In the genomic region with DNA sequence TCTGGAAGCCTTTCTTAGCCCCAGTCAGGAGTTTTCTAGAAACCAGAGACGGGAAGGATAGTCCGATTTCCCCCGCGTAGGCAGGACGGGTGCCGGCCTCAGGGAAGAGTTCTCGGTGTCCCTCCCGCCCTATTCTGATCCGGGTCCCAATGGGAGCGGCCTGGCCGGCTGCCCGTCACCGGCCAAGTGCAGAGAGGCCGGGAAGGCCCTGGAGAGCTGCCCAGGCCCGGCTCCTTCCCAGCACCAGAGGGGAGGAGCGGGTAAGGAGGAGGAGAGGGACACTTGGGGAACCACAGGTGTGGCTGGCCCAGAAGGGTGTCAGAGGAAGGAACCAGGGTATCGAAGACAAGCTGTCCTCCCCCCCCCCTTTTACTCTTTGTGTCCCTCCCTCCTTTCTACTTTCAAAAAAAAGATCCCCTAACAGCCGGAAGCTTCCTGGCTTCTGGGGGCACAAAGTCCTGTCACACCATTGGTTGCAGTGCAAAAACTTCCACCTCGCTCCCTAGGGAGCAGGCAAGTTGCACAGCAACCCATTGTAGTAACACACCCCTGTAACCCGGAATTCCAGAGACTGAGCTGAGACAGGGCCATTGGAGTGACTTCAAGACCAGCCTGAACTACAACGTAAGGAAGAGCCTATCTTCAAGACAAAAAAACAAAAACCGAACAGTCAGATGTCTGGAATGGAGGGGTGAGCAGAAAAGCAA, we compare ENCODE assay signal across 7 mouse cellular contexts. TPM values are rescaled to one million over a fixed set of nuclear protein-coding genes. Genes with fewer than 3 reads are reported as not detected.
DNase-seq lines count a peak whose midpoint lies in the region; ATAC-seq and TF ChIP-seq lines count a peak whose summit lies in the region.

No protein-coding gene starts in this region.

- H3K36me3 ChIP-seq in embryonic facial prominence, embryonic 12.5 days, result no peaks in the 10 kb centered on the region
- H3K36me3 ChIP-seq in heart, embryonic 15.5 days, result no peaks in the 10 kb centered on the region
- H3K36me3 ChIP-seq in kidney, postnatal 0 days (ENCODE audit: insufficient read depth, low read length), result no peaks in the 10 kb centered on the region

- TF ChIP-seq CTCF in kidney, postnatal 0 days (IDR thresholded peaks at IDR 0.05; ENCODE audit: low read depth), result no peak

- peak overlapping the region; percentile 21; the same call in 1 of the 2 replicates for H3K4me2 ChIP-seq in embryonic facial prominence, embryonic 12.5 days (replicated peaks)
- H3K4me2 ChIP-seq in heart, embryonic 15.5 days, result peak overlapping the region; percentile 64
- H3K4me2 ChIP-seq in kidney, postnatal 0 days (ENCODE audit: low read length), result peak overlapping the region; percentile 48

- ATAC-seq in embryonic facial prominence, embryonic 12.5 days (ENCODE audit: insufficient number of reproducible peaks, insufficient read depth, low FRiP score, low TSS enrichment), result no peak
- peak; percentile 80 for ATAC-seq in heart, embryonic 15.5 days (replicated peaks; ENCODE audit: insufficient number of reproducible peaks, insufficient read depth, low FRiP score, low read depth)
- 0 out of 2 replicates have a peak, but pooled peaks have one; percentile 30 for ATAC-seq in kidney, postnatal 0 days (replicated peaks; ENCODE audit: low FRiP score, low read depth)

- H3K9ac ChIP-seq in embryonic facial prominence, embryonic 12.5 days, result peak overlapping the region; percentile 40
- peak overlapping the region; percentile 43 for H3K9ac ChIP-seq in heart, embryonic 15.5 days
- H3K9ac ChIP-seq in kidney, postnatal 0 days (ENCODE audit: low read depth, low read length), result peak overlapping the region; percentile 43; the same call in 1 of the 2 replicates

- peaks cover 87% of the 10 kb centered on the region for H3K27me3 ChIP-seq in embryonic facial prominence, embryonic 12.5 days
- H3K27me3 ChIP-seq in heart, embryonic 15.5 days, result peaks cover 54% of the 10 kb centered on the region
- H3K27me3 ChIP-seq in kidney, postnatal 0 days (ENCODE audit: insufficient read depth, low read length), result 0 out of 2 replicates have a peak, but pooled peaks cover 7% of the 10 kb centered on the region

- peaks cover 8% of the 10 kb centered on the region; the same call in 1 of the 2 replicates for H3K4me1 ChIP-seq in embryonic facial prominence, embryonic 12.5 days
- peaks cover 31% of the 10 kb centered on the region for H3K4me1 ChIP-seq in heart, embryonic 15.5 days (replicated peaks)
- H3K4me1 ChIP-seq in kidney, postnatal 0 days (replicated peaks; ENCODE audit: insufficient read depth, low read length), result no peaks in the 10 kb centered on the region

- no peak overlapping the region for H3K4me3 ChIP-seq in embryonic facial prominence, embryonic 12.5 days
- peak overlapping the region; percentile 30 for H3K4me3 ChIP-seq in heart, embryonic 15.5 days
- H3K4me3 ChIP-seq in kidney, postnatal 0 days (replicated peaks; ENCODE audit: low read depth, low read length), result no peak overlapping the region

- H3K27ac ChIP-seq in embryonic facial prominence, embryonic 12.5 days, result no peak overlapping the region
- peak overlapping the region; percentile 61 for H3K27ac ChIP-seq in heart, embryonic 15.5 days
- no peak overlapping the region for H3K27ac ChIP-seq in kidney, postnatal 0 days

- H3K9me3 ChIP-seq in embryonic facial prominence, embryonic 12.5 days, result no peaks in the 10 kb centered on the region
- H3K9me3 ChIP-seq in heart, embryonic 15.5 days (replicated peaks), result no peaks in the 10 kb centered on the region
- no peaks in the 10 kb centered on the region for H3K9me3 ChIP-seq in kidney, postnatal 0 days (replicated peaks; ENCODE audit: low read length)

- WGBS in embryonic facial prominence, embryonic 12.5 days, result 9% methylated on average over 22 of the region's 22 CpGs
- 13% methylated on average over 22 of the region's 22 CpGs for WGBS in heart, embryonic 15.5 days
- WGBS in kidney, postnatal 0 days, result 18% methylated on average over 22 of the region's 22 CpGs

- DNase-seq in B cell, adult 2 months, result peak; percentile 58 to 61
- DNase-seq in NIH3T3 (ENCODE audit: low read depth), result peak; percentile 80
- peak; percentile 57 for DNase-seq in kidney, postnatal 0 days (ENCODE audit: low spot score)
- peak; percentile 91 for DNase-seq in lung, postnatal 25 days (ENCODE audit: low spot score)
- DNase-seq in testis, postnatal 14 days (ENCODE audit: low spot score), result peak; percentile 84

RNA-seq across cellular contexts. Expression of a gene that starts 0.8 kb away (rescaled TPM):
- polyA plus RNA-seq in embryonic facial prominence, embryonic 12.5 days (2016; fragmentation: Nextera tagmentation; extraction: Ambion mirVana), result 0.06 TPM in 2 replicates
- 2.7 and 3.9 TPM in 2 replicates for polyA plus RNA-seq in heart, embryonic 15.5 days (2015; fragmentation: Nextera tagmentation; extraction: Ambion mirVana)
- 0.08 and 0.11 TPM in 2 replicates for polyA plus RNA-seq in kidney, postnatal 0 days (2015; fragmentation: Nextera tagmentation; extraction: Ambion mirVana)

RNA-seq across cellular contexts. Expression of a gene that starts 6.6 kb away (rescaled TPM):
- polyA plus RNA-seq in embryonic facial prominence, embryonic 12.5 days (2016; fragmentation: Nextera tagmentation; extraction: Ambion mirVana), result 0.10 TPM in 1 of 2 replicates, not detected in the other
- 0.59 and 5.2 TPM in 2 replicates for polyA plus RNA-seq in heart, embryonic 15.5 days (2015; fragmentation: Nextera tagmentation; extraction: Ambion mirVana)
- 0.04 and 0.14 TPM in 2 replicates for polyA plus RNA-seq in kidney, postnatal 0 days (2015; fragmentation: Nextera tagmentation; extraction: Ambion mirVana)

RNA-seq across cellular contexts. Expression of a gene that starts 23.4 kb away (rescaled TPM):
- 125 and 130 TPM in 2 replicates for polyA plus RNA-seq in embryonic facial prominence, embryonic 12.5 days (2016; fragmentation: Nextera tagmentation; extraction: Ambion mirVana)
- 41.7 and 66.9 TPM in 2 replicates for polyA plus RNA-seq in heart, embryonic 15.5 days (2015; fragmentation: Nextera tagmentation; extraction: Ambion mirVana)
- polyA plus RNA-seq in kidney, postnatal 0 days (2015; fragmentation: Nextera tagmentation; extraction: Ambion mirVana), result 38.0 and 45.9 TPM in 2 replicates

RNA-seq across cellular contexts. Expression of a gene that starts 28.5 kb away (rescaled TPM):
- 68.1 and 68.6 TPM in 2 replicates for polyA plus RNA-seq in embryonic facial prominence, embryonic 12.5 days (2016; fragmentation: Nextera tagmentation; extraction: Ambion mirVana)
- polyA plus RNA-seq in heart, embryonic 15.5 days (2015; fragmentation: Nextera tagmentation; extraction: Ambion mirVana), result 53.2 and 64.6 TPM in 2 replicates
- polyA plus RNA-seq in kidney, postnatal 0 days (2015; fragmentation: Nextera tagmentation; extraction: Ambion mirVana), result 80.6 and 83.0 TPM in 2 replicates

RNA-seq across cellular contexts. Expression of a gene that starts 28.9 kb away (rescaled TPM):
- 20.2 and 22.5 TPM in 2 replicates for polyA plus RNA-seq in embryonic facial prominence, embryonic 12.5 days (2016; fragmentation: Nextera tagmentation; extraction: Ambion mirVana)
- polyA plus RNA-seq in heart, embryonic 15.5 days (2015; fragmentation: Nextera tagmentation; extraction: Ambion mirVana), result 8.7 and 11.5 TPM in 2 replicates
- polyA plus RNA-seq in kidney, postnatal 0 days (2015; fragmentation: Nextera tagmentation; extraction: Ambion mirVana), result 17.1 and 19.2 TPM in 2 replicates
